Mouse (Mus musculus): ENCODE measurements around the gene Ccdc167. TPM values are rescaled to one million over a fixed set of nuclear protein-coding genes. Genes with fewer than 3 reads are reported as not detected.

Ccdc167 gene
- total RNA-seq, 2 experiments from 2014 or later = 19.9 to 23.6 TPM

DNA sequence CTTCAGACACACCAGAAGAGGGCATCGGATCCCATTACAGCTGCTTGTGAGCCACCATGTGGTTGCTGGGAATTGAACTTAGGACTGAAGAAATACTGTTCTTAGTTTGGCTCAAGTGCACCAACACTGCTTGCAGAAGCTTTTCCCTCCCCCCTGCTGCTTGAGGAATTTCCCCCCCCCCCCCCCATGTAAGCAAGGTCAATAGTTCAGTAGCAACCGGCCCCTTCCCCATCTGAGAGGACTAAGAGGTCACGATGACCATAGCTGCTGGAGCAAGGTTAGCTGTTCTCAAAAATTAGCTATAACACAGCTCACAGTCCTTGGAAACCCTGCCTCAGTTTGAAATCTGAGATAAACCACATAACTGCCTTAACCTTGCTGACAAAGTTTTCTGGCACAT is 74.6 kb downstream of the Ccdc167 start:
- DNase-seq (ENCODE audit: extremely low spot score in 1 of 2, low spot score in 1 of 2) = no peak

DNA sequence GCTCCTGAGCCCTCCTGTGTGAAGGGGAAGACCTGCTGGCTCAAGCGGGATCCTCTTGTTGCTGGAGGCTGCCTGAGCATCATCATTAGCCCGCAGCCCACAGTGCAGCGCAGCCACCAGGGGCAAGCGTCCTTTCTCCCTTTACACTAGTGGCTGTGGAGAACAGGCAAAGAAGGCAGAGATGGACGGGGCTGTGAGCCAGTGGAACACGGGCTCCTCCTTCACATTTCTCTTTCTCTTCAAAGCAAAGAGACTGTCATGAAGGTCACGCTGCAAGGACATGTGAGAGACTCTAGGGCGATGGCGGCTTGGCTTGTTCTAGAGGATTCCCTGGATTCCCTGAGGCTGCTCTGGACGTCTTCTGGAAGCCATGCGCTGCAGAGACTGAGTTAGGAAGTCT is 75.9 kb downstream of the Ccdc167 start:
- DNase-seq (ENCODE audit: extremely low spot score in 1 of 2, low spot score in 1 of 2) = no peak

DNA sequence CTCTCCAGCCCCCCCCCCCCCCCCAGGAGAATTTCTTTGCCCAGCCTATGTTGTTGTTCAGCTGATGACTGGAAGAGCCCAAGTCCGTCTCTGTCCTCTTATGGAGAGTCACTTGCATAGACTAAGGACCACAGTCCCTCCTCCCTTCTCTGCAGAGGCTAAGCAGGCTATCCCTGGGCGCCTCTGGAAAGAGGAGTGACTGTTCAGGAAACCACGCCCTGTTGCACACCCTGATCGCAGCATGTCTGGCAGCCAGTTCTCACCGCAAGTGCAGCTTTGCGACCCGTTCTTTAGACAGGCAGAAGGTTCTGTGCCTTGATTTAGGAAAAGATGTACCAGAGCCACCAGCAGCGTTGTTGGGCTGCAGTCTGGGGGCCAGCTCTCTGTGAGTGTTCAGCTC is 78.9 kb downstream of the Ccdc167 start:
- DNase-seq (ENCODE audit: extremely low spot score in 1 of 2, low spot score in 1 of 2) = no peak

DNA sequence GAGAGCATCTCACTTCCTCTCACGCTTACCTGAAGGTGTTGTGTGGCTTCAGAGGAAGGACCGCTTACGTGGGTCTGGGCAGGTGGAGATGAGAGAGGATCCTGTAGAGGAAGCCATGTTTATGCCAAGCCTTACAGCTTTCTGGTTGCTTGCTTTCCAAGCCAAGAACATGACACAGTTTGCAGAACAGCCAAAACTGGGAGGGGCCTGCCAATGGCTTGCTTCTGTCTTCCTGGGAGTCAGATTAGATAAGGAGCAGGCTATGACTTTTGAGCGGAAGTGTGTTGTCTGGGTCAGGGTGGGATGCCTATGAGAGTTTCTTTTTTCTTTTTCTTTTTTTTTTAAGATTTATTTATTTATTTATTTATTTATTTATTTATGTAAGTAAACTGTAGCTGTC is 79.5 kb downstream of the Ccdc167 start:
- DNase-seq (ENCODE audit: extremely low spot score in 1 of 2, low spot score in 1 of 2) = no peak

Other genes with a start within 250 kb of the Ccdc167 start
- gene Pim1, start 226.3 kb downstream of the Ccdc167 start, total RNA-seq (2021) = 1 to 10 TPM; 2.7 to 3.7 TPM
- not detected for gene Gm17657, start 167.4 kb downstream of the Ccdc167 start, total RNA-seq (2021)
- 10 to 100 TPM; 43.4 to 45.7 TPM for gene Tbc1d22b, start 167.3 kb downstream of the Ccdc167 start, total RNA-seq (2021)
- under 1 TPM in 1 of 2 experiments, not detected in 1; 0.44 TPM for gene Tmem217, start 164.7 kb downstream of the Ccdc167 start, total RNA-seq (2021)
- gene Rnf8, start 102.3 kb downstream of the Ccdc167 start, total RNA-seq (2021) = 10 to 100 TPM; 38.4 to 39.7 TPM
- 1 to 10 TPM; 2.6 to 5.0 TPM for gene Gm28043, start 102.2 kb downstream of the Ccdc167 start, total RNA-seq (2021)
- 100 to 1,000 TPM; 101 to 109 TPM for gene Cmtr1, start 56.4 kb downstream of the Ccdc167 start, total RNA-seq (2021)

All from layer of hippocampus, postnatal 25 days (tissue).